Mouse (Mus musculus) mature B cell (primary cell): ENCODE measurements around the gene Limd2.
"Not testable (repeated sequence)": the region's sequence is repeated elsewhere in the genome, so short reads cannot be mapped to it uniquely, and the experiment has no call there.

Source experiments
- in situ Hi-C: fragments of 300-500 bp; cut with MboI; formaldehyde crosslinking; loops from 2 replicates; pipeline ENCODE4 v1.14.3; 2019

Limd2 gene

DNA sequence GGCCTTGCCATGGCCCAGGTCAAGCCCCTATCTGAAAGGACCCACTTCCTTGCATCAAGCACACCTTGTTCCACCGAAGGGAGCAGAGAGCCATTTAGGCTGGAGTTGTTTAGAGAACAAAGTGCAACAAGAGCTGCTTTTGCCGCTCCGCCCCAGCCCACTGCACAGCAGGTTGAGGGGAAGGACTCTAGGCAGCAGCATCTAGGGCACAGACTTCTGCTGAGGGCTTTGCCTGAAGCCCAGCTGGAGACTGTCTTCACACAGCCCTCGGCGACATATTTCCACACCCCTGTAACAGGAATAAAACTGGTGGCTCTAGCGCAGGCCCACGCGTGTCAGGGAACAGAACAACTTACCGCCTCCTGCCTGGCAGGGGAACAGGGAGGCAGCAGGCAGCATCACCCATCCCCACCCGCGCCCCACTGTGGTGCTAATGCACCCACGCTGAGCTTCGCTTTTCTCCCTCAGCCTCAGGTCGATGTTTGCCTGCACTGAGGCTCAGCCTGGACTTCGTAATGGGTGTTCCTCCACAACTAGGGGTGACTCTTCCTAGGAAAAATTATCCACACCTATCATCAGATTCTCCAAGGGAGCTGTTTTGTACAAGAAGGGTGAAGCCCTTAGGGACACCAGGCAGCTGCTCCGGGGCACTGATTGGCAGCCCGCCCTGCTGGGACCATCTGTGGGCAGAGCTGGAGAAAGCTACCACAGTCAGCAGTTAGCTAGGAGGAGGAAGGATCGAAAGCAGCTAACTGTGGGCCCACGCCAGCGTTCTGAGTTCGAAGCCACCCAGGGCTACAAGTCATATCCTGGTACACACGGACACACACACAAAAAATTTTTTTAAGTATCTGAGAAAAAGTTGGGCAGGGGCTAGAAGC lies at the start of gene Limd2, which contains the start of gene Gm10840:
TSS of gene Limd2 (minus strand) at position 20 of the 881 bp plus-strand sequence.
TSS of gene Gm10840 (plus strand) at position 10 of the 881 bp plus-strand sequence.
- in situ Hi-C loops, result no loop called here

DNA sequence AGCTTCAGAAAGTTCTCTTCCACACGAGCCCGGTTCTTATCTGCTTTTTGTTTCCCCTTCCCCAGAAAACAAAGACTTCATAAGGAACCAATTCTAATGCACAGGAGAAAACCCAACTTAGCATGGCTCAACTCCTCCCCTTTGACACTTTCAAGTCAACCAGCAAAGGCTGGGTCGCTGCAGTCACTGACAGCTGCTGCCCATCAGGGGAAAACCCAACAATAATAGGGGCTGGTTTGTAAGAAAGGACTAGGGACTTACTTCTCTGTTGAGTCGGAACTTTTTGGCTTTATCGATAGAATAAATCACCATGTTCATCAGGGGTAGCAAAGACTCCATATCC lies 41.4 kb upstream of the Limd2 start, which contains the start of gene Strada:
TSS of gene Strada (minus strand) at position 46 of the 343 bp plus-strand sequence.
- in situ Hi-C loops, result no loop called here

DNA sequence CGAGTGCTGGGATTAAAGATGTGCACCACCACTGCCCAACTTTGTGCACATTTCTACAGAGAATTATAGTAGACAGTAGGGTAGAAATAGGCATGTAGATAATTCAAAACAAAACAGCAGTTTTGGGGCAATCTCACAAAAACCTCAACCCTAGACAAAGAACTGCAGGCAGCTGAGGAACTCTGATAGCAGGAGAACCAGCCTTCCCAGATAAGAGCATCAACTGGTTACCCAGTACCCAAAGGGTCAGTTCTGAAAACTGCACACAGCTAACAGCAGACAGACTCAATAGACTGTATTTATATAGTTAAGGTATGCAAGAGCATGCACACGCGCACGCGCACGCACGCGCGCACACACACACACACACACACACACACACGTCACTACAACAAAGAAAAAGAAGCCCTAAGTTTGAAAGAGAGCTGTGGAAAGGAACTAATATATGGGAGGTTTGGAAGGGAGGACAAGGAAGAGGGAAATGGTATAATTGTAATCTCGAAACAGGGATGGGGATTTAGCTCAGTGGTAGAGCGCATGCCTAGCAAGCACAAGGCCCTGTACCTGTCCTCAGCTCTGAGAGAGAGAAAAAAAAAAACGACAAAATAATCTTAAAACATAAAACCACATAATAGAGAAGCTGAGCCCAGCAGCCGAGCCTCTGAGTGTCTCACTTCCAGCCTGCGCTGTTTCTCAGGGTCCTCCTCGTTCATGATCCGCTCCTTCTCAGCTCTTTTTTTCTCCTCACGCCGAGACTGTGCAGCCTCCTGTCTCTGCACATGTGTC lies 40.9 kb upstream of the Limd2 start:
- in situ Hi-C loops, result no loop called here

DNA sequence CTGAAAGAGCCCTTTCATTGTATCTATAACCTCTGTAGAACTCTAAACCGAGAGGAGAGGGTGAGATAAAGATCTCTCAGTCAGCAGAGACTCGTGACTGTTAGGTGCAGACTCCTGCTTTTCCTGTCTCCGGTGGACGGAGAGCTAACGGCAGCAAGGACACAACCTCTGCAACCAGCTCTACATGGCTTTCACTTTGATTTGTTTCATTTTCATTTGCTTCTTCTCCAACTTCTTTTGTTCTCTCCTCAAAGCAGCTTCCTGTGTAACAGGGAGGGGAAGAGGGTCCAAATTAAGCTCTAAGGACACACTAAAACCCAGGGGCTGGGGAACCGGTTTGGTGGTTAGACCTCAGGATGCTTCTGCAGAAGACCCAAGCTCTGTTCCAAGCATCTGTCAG lies 40.1 kb upstream of the Limd2 start:
- in situ Hi-C loops, result no loop called here

DNA sequence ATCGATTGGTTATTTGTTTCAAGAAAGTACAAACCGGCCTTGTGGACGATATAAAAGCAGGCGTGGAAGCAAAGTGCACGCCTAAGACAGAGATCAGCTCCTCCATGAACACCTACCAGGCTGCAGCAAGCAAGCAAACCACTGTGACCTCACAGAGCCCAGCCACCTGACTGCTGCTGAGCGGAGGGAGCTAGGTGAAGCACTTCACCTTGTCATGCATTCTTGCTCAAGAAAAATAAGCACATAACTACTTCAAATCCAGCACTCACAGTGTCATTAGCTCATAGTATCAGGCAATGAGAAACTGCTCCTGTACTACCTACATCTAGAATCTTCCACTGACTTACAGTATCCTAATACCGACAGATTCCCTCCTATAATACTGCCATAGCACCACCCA lies 39.3 kb upstream of the Limd2 start:
- in situ Hi-C loops, result not testable (repeated sequence)

DNA sequence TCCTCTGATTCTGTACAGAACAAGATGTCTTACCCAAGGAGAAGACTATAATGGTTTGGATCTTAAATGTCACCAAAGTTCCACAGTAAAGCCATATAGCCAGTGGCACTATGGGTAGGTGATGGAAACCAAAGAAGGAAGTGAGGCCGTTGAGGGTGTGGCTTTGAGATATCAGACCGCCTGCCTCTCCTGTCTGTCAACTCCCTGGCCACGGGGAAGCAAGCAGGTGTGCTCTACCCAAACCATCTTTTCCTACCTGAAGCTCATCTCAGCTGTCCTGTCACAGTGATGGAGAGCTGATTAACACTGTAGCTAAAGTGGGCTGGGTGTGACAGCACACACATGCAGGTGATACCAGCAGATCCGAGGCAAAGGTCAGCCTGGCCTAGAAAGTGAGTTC lies 37.6 kb upstream of the Limd2 start:
- in situ Hi-C loops, result no loop called here

DNA sequence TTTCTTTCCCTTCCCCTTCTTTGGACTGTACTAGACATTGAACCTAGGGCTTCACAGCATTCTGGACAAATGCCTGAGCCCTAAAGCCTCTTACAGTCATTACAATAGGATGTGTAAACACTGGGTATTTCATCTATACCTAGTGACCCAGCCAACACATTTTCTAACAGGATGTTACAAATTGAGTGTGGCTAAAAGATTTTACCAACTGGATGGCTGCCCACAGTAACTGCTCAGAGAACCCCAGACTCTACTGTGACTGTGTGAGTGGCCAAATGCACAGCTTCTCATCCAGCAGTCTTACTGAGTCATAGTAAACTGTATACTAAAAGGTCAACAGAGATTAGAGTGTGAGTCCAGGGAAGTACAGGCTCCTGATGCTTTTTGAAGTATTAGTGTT lies 34.7 kb upstream of the Limd2 start:
- in situ Hi-C loops, result no loop called here

DNA sequence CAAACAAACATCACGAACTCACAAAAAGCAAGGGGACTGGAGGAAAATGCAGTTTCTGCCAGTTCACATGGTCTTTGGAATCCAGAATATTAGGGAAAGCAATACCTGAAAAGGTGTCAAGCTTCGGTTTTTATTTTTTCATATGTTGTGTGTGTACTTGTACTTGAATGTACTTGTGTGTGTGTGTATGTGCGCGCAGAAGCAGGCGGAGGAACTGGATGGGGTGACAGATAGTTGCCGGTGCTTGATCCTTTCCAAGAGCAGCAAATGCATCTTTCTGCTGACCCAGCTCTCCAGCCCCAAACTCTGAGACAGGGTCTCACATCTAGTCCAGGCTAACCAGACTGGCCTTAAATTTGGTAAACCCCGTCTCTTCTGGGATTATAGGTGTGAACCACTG lies 34.2 kb upstream of the Limd2 start:
- in situ Hi-C loops, result no loop called here

DNA sequence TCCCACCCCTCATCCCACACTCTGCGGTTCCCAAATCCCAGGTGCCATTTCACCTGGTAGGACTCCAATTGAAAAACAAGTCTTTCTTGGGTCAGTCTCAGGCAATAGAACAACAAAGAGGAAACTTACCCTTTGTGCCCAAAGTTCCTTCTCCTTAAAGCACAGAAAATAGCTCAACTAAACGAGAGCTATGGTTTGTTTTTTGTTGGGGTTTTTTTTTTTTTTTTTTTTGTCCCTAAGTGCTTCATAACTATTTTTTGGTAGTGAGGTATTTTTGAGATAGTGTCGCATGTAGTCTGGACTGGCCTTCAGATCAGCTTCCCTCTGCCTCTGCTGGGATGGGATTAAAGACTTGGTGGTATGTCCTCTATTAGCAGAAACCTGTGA lies 33.5 kb upstream of the Limd2 start:
- in situ Hi-C loops, result no loop called here

DNA sequence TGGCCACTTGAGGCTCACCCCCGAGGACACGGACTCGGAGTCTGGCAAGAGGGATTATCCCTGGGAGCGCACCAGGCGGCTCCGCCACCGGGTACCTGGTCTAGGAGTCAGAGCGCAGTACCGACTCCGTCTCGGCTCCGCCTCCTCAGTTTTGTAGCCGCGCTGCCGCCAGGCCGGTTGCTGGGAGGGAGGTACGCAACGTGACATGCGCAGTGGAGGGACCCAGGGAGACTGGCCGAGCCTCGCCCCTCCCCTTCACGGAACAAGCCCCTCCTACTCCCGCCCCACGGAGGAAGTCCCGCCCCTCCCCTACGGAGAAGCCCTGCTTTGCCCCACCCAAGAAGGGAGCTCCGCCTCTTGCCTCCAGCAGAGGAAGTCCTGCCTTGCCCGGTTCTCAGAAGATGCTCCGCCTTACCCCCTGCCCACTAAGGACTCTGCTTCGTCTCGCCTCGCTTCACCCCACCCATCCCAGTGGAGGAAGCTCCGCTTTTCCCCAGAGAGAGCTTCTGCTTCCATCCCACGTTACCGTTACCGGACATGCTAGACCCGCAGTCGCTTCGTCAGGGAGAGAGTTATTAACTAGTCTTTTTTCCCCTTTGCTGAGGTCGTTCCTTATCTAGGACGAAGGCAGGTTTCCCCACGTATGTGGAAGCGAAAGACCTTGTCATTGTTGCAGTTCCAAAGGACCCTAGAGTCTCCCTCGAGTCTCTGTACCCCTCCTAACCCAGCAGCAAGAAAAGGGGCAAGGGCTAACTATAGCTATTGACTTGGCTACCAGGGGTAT lies 32.9 kb upstream of the Limd2 start:
- in situ Hi-C loops, result no loop called here

DNA sequence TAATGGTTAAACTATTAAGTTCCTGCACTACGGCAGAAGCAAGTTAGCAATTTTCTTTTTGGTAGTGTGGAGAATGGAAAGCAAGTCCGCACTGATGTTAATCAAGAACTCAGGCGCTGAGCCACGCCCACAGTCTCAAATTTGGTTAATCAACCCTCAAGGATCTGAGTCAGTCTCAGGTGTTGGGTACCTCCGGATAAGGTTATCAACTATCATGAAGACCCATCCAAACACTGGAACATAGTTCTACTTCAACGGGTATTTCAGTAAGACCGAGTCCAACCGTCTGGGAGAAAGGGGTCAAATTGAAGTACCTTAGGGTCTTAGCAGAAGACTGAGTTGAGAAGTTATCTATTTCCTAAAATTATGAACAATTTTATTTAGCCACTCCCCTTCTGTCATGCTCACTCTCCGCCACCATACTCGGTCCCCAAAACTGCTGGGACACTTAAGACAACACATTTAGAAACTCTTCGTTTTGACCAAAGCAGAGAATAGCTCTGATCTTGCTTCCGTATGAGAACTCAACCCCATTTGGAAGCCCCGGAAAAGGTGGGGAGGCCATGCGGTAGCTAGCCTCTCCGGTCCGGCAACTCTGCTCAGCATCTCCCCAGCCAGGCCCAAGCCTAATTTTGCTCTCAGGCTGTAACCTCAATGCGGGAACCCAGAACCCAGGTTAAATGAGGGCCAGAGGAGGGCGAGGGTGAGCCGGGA lies 32.2 kb upstream of the Limd2 start:
- in situ Hi-C loops, result no loop called here

DNA sequence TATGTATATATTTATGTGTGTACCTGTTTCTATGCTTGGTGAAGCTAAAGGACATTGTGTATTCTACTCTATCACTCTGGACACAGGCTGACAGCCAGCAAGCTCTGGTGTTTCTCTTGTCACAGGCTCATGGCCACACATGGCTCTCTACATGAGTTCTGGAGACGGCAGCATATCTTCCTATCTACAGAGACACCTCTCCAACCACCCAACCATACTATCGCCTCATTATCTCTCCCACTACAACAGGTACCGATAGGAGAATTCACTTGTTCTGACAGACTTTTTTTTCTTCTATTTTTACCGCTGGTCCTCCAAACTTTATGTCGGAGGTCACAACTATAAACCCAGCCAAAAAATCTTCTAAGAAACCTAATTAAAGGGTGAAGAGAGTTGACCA lies 31.6 kb upstream of the Limd2 start:
- in situ Hi-C loops, result no loop called here

DNA sequence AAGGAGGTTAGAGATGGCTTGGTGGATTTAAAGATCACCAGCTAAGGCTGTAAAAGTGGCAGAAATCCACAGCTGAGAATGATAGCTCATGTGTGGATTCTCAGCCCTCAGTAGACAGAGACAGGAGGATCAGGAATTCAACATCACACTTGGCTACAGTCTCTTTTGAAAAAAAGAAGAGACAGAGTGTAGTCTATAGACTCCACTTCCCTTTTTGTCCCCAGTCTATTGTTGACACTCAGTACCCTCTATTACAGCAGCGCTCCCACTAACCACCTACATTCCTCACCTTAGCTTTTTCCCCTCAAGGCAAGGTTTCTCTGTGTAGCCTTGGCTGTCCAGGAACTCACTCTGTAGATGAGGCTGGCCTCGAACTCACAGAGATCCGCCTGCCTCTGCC lies 31.1 kb upstream of the Limd2 start:
- in situ Hi-C loops, result no loop called here

DNA sequence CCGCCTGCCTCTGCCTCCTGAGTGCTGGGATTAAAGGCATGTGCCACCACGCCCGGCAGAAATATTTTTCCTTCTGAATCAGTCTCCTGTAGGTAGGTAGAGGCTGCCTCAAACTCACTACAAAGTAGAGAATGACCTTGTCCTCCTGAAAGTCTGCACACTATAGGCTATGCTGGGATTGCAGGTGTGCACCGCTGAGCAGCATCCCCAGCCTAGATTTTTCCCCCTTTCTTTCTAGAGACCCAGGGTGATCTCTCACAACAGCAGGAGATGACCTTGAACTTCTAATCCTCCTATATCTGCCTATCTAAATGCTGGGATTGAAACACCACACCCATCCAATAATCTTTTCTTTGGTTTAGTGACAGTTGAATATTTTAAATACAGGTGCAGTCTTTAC lies 26.7 kb upstream of the Limd2 start:
- in situ Hi-C loops, result no loop called here

DNA sequence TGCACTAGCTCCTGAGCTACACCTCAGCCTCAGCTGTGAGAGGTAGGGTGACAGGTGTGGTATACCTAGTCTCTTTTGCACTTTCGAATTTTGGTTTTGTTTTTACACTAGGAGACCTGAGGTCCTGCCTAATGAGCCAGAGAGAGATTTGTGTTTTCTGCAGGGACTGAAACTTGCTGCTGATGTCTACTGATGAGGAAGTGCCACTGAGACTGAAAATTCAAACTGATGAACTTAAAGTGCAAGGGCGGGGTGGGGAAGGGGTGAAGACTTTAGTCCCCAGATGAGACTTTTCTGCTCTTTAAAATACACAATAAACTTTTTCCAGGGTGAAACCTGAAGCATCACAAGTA lies 19.8 kb upstream of the Limd2 start:
- in situ Hi-C loops, result no loop called here

DNA sequence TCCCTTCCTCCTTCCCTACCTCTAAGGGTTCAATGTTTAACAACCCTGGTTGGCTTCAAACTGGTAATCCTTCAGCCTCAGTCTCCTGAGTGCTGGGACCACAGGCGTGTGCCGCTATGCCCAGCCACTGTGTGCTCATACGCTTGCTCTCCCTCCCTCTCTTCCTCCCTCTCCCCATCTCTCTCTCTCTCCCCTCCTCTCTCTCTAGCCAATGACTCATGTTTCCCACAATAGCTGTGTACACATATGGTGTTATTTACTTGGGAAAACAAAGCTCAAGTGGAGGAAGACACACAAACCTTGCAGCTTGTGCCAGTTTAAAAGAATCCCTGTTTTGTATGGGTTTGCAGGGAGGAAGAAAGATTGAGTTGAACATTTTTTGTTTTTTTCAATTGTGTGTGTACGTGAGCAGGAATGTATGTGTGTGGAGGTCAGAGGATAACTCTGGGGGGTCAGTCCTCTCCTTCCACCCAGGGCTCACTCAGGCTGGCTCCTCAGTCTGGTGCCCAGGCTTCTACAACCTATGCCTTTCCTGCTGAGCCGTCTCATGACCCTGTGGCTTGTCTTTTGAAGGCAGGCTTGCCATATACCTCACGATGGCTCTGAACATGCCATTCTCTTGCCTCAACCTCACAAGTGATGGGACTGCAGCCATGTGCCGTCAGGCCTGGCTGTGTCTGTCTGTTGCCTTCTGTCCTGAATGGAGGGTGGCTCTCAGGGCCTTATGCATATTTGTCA lies 19.2 kb upstream of the Limd2 start:
- in situ Hi-C loops, result no loop called here

DNA sequence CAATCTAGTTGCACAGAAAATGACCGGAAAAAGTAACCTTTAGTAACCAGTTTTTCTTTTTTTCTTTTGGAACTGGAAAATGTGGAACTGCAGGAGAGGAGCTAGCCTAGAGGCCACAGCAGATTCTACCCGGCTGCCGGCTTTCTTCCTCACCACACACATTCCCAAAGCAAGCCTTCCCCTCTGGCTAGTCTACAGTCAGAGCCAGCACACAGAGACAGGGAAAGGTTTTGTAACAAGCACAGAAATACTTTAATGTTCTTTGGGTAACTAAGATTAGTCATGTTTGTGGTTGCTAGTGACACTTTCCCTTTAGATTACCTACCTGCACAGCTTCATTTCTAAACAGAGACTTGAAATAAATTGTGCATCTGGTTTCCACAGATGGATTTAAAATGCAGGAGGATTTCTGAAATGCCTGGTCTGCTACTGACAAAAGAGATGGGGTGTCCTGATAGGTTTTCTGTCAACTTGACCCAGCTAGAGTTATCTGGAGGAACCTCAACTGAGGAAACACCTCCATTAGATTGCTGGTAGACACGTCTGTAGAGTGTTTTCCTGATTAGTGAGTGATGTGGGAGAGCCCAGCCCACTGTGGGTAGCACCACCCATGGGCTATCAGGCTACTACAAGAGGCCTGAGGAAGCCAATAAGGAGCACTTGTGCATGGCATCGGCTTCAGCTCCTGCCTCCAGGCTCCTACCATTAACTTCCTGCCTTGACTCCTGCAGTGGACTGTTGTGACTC lies 17.5 kb upstream of the Limd2 start:
- in situ Hi-C loops, result no loop called here

DNA sequence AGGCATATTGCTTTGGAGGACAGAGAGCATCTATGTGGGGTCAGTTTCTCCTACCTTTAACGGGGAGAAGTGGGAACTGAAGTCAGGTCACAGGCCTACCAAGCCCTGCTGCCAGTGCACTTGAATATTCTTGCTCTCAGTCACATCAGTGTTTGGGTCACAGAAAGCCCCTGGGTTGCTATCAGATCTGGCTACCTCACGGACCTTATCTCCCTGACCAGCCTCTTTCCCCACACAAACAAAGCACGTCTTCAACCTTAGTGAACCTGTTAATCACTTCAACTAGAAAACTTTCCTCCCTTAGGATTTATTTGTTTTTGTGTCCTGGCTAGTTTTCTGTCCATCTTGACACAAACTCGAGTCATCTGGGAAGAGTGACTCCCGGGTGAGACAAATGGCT lies 15.7 kb upstream of the Limd2 start:
- in situ Hi-C loops, result no loop called here

DNA sequence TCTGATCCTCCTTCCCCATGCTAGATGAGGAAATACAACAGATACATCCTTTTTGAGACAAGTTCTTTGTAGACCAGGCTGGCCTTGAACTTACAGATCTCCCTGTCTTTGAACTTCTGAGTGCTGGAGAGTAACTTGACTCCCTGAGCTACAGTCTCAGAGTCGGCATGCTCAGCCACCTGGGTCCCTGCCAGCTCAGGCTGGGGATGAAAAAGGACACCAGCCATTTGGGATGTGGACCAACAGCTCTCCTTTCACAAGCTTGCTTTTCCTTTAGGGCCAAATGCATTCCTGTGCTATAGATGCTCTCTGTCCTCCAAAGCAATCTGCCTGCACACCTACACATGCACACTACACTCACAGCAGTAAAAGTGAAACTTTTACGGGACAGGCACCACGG lies 14.4 kb upstream of the Limd2 start:
- in situ Hi-C loops, result no loop called here

DNA sequence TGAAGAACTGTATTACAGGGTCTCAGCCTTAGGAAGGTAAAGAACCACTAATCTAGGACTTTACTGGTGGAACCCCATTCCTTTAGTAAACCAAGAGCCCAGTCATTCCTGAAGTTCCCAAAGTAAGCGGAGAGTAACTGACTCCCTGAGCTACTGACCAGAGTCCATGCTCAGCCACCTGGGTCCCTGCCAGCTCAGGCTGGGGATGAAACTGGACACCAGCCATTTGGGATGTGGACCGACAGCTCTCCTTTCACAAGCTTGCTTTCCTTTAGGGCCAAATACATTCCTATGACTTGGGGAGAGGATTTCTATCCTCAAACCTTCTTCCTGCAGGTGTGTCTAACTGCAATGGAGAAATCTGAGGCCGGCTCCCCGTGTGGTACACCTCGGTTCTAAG lies 13.7 kb upstream of the Limd2 start:
- in situ Hi-C loops, result no loop called here
